Mouse (Mus musculus) cerebellum, adult 9-11 months (tissue): Measurements from ENCODE around the gene Pccb.

ENCODE experiments used
- DNase-seq: peaks from one replicate; pipeline ENCODE4 v3.0.0; 2022

Gene Pccb

DNA sequence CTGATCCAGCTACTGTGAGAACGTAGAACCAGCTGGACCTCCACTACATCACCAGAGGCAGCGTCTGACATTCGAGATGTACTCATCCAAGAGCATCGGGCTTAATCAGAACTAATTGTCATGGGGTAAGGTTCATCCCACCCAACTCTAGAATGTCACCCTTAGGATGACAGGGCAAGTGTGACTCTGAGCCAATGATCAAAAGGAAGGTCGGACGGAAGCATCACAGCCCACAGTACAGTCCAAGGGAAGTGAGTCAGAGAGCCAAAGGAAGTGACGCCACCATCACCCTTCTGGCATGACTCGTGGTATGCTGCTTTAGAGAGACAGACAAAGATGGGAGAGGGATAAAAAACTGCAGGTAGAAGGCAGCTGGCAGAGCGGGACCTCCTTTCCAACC, 7.6 kb upstream of the Pccb start:
- no peak for DNase-seq

DNA sequence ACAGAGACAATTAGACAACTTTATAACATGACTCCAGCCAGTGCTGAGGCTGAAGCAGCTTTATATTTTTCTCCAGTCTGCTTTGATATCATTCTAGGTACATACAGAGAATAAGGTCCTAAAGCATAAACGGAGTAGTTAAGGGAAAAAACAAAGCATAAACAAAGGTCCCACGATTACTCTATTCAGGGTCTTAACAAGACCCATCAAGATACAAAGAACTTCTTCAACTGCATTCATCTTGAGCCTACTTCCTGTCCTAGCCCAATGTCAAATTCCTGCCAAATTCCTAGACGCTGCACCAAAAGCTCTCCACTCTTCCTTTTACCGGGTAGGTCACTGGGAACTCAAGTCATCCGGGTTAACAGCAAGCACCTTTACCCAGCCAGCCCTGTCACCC, 6.8 kb upstream of the Pccb start:
- no peak for DNase-seq

DNA sequence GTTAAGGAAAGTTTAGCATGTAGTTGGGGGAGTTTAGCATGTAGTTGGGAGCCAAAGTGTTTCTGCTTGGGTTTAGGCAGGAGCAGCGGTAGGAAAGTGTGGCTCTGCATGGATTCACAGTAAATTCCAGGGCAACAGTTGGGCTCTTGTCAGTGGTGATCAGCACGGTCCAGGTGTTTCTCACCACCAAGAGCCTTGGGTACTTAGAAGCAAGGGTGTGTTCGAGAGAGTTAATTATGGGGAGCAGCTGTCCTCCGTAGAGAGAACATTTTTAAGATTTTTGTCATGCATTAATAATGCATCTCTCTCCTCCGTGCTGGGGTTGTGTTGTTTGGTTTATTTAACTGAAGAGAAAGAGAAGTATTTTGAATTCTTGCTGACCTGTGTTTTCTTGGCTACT, 3.9 kb upstream of the Pccb start:
- DNase-seq = no peak

DNA sequence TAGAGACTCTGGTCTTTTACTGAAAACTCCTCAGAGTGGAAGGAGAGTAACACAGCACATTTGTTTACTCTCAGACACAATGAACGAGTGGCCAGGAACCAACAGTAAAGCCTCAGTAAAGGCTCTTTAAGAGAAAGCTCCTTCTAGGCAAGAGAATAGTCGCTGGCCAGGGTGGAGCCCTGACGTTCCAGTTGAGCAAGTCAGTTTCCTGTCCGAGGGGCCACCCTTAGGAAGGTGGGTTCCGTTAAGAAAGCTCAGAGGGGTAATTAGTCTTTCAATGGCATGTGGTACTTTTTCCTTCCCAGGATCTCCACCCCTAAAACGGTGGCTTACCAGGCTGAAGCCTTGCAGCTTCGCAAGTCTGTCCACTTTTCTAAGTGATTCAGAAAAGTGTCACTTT, 2.7 kb upstream of the Pccb start:
- no peak for DNase-seq

DNA sequence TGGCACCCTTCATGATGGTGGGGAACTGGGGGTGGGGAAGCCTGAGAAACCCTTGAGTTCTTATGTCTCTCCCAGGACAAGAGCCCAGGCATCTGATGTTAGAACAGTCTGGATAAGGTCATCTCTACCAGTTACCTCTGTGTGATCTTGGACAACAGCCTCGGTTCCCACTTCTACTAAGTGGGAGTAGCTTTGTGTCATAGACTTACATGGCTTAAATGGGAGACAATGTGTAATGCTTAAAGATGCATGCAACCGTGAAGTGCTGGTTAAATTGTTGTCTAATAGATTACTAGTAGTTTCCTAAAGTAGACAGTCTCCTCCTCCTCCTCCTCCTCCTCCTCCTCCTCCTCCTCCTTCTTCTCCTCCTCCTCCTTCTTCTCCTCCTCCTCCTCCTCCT, 2.2 kb upstream of the Pccb start:
- DNase-seq = no peak

DNA sequence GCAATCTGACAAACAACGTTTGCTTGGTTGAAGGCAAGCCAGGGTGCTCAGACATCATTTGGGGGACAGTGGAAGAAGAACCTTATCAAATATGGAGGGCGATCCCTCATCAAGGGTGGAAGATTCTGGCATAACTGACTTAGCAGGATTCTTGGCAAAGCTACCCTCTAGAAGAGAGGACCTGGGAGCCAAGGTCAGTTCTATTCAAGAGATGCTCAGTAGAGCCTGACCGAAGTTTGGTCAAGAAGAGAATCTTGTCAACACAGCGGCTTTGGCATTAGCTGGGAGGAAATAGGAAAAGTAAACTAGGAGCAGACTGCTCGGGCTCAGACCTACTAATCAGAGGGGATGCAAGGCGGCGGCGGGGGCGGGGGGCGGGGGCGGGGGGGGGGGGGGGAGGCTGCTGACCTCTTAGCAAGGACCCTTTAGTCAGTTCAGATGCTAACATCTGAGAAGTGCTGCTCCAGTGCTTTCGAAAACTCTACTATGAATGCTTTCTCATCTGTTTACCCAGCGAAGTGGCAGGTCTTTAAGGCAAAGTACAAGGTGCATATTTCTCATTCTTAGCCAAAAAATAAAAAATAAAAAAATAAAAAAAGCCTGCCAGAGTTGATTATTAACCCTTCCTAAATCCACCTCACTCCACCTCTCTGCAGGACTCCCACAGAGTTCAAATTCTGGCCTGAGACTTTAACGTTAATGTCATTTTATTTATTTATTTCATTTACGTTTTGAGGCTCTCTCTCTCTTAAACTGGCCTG, 1.3 kb upstream of the Pccb start:
- no peak for DNase-seq

DNA sequence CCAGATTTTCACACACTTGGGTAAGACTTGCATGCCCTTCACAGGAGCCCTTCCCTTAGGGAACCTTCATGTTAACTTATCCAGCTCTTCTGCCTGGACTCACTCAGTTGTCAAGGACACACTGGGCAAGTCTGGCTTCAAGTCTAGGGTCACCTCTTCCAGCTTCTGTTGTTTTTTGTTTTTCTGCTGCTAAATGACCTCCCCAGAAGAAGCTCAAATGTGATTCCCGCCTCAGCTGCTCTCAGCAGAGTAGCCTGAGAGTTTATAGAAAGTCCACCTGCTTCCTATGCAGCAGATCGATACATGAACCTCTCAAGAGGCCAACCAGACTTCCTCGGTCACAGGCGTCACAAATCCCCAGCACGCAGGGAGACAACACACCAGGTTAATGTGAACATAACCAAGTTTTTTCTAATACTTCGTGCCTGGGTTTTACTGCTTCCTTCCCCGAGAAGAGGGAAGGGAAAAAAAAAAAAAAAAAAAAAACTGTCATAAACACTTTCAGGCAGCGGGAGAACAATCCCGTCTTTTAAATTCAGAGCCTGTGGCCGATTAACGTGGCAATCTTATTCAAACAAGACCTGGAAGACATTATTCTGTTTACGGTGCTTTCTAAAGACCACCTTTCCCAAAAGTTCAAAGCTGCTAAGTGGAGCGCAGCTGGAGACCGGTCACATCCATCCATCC, 794 bp downstream of the Pccb start:
- DNase-seq = no peak

DNA sequence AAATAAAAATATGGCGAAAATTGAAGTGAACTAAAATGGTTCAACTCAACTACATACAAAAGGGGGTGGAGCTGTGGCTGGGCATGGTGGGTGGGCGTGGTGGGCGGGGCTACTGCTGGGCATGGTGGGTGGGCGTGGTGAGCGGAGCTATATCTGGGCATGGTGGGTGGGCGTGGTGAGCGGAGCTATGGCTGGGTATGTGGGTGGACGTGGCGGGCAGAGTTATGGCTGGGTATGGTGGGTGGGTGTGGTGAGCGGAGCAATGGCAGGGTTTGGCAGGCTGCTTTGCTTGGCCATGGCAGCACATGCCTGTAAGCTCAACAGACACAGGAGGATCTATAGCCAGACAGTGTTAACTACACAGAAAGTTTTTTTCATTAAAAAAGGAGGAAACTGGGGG, 15.9 kb downstream of the Pccb start:
- DNase-seq = no peak

DNA sequence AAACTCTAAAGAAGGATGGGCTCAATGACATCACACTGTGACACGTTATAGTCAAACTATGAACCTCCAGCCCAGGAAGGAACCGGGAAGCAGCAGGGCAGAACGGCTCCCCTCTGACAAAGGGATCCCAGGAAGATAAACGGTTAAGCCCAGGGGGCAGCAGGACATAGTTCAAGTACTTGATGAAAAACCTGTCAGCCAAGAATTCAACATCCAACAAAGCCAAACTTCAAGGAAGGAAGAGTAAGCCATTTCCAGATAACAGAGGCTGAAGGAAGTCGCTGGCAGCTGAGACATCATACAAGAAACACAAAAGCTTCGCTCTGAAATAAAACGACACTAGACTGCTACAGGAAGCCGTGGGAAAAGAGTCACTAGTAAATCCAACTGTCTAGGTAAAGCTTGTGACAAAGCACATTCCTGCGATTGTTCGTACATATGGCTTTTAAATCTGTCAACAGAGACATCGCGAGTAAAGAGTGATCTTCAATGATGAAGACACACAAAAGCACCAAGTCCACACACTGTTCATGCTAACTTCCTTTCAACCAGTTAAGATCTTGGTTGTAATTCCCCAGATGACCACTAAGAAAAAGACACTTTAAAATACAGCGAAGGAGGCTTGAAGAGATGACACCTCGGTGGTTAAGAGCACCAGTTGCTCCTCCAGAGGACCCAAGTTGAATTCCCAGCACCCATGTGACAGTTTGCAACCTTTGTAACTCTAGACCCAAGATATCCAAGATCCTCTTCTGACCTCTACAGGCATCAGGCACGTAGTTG, 16.8 kb downstream of the Pccb start:
- DNase-seq = no peak

DNA sequence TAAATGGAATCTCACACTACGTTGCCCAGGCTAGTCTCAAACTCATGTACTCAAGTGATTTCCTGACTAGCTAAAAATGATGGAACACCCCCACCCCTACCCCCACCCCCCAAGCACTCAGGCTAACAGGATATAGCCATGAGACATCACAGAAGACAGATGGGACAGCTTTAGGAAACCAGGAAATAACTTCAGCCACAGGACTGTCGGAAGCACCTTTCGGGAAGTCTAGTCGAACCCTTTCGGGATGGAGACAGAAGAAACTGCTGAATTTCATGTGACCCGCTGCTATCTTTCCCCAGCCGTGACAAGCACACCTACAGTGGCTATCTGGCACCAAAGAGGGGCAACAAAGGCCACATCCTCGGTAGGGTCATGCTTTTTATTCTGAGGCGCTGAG, 19.4 kb downstream of the Pccb start:
- DNase-seq = no peak

DNA sequence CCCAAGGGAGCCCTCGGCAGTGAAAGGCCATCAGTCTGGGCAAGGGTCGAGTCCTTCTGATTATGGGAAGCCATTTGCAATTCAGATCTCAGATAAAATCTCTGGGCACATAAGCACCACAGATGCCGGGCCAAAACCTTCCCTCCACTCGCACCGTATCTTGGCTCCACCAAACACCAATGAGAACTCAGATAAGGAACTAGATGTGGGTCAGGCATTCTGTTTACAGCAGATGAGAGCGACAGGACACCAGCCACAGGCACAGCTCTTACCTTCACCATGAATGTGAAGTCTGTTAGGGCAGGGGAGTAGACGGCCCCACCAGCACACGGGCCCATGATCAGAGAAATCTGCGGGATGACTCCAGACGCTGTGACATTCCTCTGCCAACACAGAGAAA, 22.3 kb downstream of the Pccb start:
- DNase-seq = no peak

DNA sequence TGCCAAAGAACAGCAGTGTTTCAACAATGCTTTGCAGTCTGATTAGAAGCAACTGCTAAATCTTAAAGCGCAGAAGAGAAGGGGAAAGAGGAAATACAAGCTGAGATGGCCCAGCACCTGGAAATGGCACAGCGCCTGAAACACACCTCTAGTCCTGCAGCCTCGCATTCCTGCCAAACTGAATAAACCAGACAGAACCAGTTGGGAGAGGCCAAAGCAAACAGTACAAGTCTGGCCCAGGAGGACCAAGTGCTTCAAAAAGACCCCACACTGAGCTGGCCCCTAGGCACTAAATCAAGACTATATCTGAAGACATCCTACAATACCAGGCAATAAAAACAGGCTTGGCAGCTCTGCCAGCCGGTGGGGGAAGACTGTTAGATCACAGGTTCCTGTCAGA, 28.8 kb downstream of the Pccb start:
- DNase-seq = no peak

DNA sequence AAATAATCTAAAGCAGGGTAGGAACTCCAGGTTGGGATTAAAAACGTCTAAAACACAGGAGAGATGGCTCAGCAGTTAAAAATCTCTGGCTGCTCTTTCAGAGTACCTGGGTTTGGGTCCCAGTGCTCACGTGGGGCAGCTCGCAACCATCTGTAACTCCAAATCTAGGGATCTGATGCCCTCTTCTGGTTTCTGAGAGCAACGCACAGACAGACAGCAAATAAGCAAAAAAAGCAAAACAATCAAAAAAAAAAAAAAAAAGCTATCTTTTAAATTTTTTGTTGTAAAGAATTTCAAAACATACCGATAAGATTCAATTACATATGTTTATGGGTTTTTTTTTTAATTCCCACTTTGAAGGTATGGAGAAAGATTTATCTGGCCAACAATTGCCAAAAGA, 31.4 kb downstream of the Pccb start:
- DNase-seq = no peak

DNA sequence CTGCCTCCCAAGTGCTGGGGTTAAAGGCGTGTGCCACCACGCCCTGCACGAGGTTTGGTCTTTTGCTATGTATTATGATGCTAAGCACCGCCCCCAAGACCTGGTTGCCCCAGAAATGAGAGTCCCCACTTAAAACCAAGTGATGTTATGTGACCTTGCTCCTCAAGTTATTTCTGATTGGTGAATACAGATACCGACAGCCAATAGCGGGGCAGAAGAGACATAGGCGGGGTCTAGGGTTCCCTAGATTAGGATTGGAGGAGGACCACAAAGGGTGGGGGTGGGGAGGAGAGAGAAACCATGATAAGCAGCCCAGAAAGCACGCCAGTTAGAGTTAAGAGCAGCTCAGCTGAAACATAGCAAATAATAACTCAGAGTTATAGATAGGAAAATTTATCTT, 31.9 kb downstream of the Pccb start:
- no peak for DNase-seq

DNA sequence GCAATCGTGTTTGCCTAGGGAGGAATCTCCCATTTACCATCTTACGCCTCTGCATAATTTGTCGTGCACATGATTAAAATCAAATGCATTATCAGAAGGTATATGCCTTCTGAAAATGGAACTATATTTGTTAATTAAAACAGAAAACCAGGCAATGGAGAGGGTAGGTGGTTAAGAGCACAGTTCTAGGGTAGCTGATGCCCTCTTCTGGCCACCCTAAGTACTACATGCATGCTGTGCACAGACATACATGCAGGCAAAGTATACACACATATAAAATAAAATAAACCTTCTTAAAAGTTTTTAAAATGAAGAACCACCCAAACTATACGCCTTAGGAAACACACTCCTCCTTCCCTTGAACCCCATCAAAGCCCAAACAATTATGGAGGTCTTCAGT, 32.6 kb downstream of the Pccb start:
- no peak for DNase-seq

DNA sequence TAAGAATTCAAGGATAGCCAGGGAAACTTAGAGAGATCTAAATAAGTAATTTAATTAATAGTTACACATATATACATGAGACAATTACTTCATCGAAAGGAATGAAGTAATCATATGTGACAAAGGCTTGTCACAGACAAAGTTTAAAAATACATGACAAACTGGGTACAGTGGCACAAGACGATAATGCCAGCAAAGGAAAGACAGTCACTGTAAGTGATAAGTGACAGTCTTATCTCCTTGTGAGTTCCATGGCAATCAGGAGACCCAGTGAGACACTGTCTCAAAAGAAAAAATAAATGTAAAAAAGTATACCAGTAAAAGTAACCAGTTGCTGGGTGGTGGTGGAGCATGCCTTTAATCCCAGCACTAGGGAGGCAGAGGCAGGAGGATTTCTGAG, 37.6 kb downstream of the Pccb start:
- no peak for DNase-seq

DNA sequence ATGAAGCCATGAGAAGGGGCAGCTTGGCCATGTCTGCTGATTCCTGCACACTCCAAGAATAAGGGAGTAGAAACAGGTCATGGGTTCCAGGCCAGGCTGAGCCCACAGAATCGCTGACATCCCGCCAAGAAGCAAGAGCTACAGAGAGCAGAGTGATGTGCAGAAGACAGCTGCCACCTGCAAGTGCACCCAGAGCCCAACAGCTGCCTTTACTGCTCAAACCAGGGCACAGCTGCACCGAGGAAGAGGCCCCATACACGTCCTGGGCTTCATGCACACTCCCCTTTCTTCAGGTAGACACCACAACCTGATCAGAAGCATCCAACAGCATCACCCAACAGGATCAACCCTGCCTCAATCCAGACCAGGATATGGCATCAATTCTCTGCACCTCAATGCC, 40.8 kb downstream of the Pccb start:
- DNase-seq = no peak

DNA sequence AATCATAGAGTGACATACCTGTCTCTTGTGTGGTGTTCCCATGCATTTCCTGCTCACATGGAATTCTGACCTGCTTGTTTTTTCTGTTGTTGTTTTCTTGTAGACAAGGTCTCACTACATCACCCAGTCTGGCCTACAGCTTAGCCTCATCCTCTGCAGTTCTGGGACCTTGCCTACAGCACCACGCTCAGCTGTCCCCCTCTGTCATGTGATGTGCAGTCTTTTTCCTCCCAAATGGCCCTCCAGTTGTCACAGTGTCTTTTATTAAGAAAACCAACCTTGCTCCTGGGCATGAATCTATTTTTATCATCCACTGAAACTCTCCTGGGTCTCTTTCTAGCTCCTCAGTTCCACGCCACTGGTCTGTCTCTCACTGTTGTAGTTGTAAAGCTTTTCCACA, 42.5 kb downstream of the Pccb start:
- no peak for DNase-seq

DNA sequence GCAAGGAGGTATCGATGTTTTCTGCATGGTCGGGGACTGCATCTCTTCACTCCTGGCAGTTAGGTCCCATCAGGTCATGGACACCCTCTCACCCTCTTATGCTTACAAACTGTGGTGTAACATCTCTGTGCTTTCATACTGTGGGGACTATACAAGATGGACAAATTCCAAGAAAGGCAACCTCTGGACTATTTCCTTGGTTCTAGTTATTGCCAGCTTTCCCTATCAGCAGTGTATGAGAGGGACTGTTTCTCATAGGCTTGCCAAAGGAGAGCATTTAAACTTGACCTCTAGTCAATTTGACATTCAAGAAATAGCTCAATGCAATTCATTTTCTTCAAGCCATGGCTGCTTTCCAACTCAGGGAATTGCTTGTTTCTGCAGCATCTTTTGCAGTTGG, 43.4 kb downstream of the Pccb start:
- DNase-seq = no peak

DNA sequence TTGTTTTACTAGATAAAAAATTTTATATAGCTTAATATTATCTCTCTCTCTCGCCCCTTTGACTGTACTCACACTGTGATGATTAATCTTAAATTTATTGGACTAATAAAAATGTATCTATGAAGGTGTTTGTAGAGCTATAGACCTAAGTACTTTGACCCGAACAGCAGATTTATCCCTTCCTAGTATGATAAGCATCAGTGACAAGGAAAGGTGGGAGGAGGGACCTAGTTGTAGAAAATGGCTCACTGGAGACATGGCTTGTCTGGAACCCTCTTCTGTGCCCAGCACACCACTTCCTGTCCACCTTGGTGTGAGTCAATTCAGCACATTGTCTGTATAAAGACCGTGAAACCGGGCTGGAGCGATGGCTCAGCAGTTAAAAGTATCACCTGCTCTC, 44.1 kb downstream of the Pccb start:
- DNase-seq = no peak

DNA sequence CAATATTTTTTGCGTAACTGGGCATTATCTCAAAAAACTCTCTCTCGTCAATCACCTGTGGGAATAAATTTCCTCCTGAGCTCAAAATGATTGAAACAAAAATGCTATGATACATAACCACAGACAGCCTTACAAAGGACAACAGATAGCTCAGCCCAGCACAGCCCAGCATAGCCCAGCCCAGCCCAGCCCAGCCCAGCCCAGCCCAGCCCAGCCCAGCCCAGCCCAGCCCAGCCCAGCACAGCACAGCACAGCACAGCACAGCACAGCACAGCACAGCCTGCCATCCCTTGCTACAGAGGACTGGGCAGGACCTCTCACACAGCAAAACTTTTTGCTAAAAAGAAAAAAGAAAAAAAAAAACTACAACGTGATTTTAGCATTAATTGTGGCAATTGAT, 46.8 kb downstream of the Pccb start:
- no peak for DNase-seq

DNA sequence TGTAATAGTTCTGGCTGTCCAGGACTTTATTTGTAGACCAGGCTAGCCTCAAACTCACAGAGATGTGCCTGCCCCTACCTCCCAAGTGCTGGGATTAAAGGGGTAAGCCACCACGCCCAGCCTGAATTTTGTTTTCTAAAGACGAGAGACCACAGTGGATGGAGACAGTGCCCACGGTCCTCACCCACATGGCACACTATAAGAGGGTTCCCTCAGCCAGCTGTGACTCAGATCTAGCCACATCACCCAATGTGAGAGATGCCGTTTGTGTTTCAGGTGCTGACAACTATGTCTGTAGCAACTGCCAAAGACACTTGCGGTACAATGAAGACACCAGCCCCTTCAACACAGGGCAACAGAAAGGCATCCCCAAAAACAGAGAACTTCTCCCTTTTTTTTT, 47.7 kb downstream of the Pccb start:
- no peak for DNase-seq

DNA sequence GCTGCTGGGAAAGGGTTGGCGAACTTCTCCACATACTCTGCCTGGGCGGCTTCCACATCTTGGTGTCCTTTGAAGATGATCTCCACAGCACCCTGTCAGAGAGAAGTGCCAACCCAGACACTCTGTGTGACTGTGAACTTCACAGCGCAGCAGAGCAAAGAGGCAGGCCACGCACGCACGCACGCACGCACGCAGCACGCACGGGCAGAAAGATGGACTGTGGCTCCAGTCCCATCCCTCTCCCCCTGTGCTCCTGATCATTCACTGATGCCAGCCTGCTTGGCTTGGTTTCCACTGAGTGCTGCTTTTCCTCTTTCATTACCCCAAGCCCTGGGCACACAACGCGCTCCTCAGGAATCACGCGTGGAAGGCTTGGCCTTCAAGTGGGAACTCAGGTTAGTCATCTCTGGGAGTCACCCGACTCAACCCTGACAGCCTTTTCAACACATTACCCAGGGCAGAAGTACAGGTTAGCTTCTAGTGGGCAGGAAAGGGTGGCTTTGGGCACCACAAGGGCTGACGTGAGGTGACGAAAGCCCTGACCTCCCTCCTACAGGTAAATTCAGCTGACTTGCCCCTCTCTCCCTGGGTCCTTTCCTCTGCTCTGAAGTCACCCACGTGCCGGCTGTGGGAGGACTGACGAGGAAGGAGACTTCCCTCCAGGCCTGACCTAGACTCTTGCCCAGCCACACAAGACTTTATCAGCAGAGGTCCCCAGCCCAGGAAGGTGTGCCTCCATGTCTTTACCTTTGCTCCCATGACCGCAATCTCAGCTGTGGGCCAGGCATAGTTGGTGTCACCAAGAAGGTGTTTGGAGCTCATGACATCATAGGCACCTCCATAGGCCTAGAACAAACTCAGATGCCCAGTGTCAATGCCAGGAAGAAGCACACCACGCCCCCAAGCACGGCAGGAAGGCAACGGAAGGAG, 50.1 kb downstream of the Pccb start:
- DNase-seq = no peak
